Mouse (Mus musculus) R1 (cell line): ENCODE results near the gene Ttc34.

Experiments
- DNase-seq: peaks from one replicate; pipeline ENCODE4 v3.0.0-alpha.2; 2018; ENCODE audit warnings: low read depth, low spot score

The Ttc34 gene

GRCm38 (mm10) chr4:154897676-154898465 lies 60.6 kb downstream of the Ttc34 start:
- no peak for DNase-seq

- DNase-seq: peak; percentile 98
Measured at GRCm38 (mm10) chr4:154898506-154899446, 61.5 kb downstream of the Ttc34 start, which contains the start of gene Fam213b. Fam213b (minus strand) TSS chr4:154899135.

GRCm38 (mm10) chr4:154902371-154902770 lies 65.1 kb downstream of the Ttc34 start:
- no peak for DNase-seq

GRCm38 (mm10) chr4:154904185-154905071 lies 67.2 kb downstream of the Ttc34 start:
- peak; percentile 97 for DNase-seq

GRCm38 (mm10) chr4:154907833-154908232 lies 70.6 kb downstream of the Ttc34 start:
- peak; percentile 88 for DNase-seq

GRCm38 (mm10) chr4:154908490-154908889 lies 71.2 kb downstream of the Ttc34 start:
- DNase-seq: no peak

- no peak for DNase-seq
Measured at GRCm38 (mm10) chr4:154910606-154911522, 73.6 kb downstream of the Ttc34 start.

- DNase-seq: no peak
Measured at GRCm38 (mm10) chr4:154911644-154912043, 74.4 kb downstream of the Ttc34 start.

GRCm38 (mm10) chr4:154913845-154914244 lies 76.6 kb downstream of the Ttc34 start:
- no peak for DNase-seq

GRCm38 (mm10) chr4:154914252-154914651 lies 77.0 kb downstream of the Ttc34 start:
- no peak for DNase-seq

GRCm38 (mm10) chr4:154914707-154915106 lies 77.4 kb downstream of the Ttc34 start:
- no peak for DNase-seq

- DNase-seq: no peak
Measured at GRCm38 (mm10) chr4:154915286-154915685, 78.0 kb downstream of the Ttc34 start.

GRCm38 (mm10) chr4:154916662-154917061 lies 79.4 kb downstream of the Ttc34 start:
- DNase-seq: no peak
